Mouse (Mus musculus) liver (tissue): ENCODE results near the gene Usp12.

Experiments
- DNase-seq: peaks from one replicate; pipeline ENCODE4 v3.0.0-alpha.2; 2020; ENCODE audit warnings: mixed read lengths

Usp12 gene

DNA sequence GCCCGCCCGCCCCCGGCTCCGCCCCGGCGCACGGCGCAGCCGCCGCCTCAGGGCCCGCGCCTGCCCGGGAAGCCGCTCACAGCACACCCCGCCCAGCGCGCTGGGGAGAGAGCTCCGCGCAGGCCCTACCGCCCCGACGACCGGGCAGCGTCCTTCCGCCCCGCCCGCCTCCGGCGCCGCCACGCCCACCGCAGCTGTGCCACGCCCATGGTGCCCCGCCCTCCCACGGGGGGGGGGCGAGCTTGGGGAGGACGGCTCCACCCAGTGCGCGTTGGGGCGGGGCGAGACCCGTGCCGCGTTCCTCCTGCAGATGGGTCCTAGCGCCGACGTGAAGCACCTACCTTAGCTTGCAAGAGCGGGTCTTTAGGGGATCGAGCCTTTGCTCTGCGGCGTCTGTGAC, at the start of gene Usp12:
Gene Usp12, minus strand, starts transcription at position 154 of the 400 bp plus-strand sequence.
- DNase-seq = peak; percentile 98

DNA sequence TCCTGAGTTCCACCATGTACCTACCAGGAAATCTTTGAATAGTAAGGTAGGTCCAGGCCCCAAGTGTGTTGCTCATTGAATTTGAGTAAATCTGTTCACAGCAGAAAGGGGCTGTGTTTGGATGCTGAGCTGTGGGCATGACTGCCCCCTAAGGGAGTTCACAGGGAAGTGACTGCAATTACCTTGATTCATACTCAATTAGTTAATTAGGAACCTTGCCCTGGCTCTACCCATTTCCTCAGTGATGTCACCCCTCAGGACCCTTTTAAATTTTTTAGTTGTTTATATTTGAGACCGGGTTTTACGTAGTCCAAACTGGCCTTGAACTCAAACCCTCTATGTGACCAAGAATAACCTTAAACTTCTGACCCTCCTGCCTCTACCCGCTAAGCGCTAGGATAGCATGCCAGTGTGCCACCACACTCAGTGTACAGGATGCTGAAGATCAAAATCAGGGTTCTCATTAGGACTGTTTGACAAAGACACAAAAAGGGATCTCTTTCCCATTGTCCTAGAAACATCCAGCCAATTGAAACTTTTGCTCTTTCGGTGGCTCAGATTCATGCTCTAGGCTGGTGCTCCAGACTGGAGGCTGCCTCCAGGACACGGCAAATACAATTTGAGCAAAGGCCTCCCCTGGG, 49.6 kb upstream of the Usp12 start:
- DNase-seq = no peak

DNA sequence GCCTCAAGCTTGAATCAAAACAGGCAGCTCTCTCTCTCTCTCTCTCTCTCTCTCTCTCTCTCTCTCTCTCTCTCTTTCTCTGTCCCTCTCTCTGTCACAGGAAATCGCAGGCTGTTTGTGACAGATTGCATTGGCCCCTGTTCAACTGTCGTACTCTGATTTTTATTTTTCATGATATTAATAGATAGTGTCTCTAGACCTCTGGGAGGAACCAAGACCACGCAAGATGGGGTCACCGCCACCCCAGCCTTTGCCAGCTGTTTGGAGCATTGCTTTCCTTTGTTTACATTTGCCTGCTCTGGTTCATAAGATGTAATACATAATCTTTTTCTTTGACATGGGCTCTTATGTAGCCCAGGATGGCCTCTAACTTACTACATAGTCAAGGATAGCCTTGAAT, 47.2 kb upstream of the Usp12 start:
- no peak for DNase-seq

DNA sequence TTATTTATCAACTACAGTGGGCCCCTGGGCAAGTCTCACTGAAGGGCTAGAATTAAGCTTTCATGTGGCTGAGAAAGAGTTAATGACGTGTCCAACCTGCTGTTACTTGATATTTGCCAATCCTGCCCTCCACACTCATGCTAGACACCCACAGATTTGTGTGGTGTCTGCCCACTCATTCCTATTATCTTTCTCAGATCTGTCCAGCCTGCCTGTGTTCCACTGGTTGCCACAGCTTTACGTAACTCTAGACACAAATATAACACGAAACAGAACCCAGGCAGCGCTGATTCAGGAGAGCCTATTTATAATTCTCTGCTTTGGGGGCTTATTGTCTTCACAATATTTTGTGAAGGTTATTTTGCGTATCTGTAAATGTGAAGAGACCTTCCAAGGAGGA, 46.5 kb upstream of the Usp12 start:
- no peak for DNase-seq

DNA sequence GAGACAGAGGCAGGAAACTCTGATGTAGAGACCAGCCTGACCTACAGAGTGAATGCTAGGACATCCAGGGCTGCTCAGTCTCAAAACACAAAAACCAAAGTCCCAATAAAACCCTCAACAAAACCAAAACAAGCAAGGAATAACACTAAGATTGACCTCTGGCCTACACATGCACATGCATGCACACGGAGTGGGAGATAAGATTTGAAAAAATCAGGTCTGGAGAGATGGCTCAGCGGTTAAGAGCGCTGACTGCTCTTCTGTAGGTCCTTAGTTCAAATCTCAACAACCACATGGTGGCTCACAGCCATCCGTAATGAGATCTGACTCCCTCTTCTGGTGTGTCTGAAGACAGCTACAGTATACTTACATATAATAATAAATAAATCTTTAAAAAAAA, 45.6 kb upstream of the Usp12 start:
- DNase-seq = no peak

DNA sequence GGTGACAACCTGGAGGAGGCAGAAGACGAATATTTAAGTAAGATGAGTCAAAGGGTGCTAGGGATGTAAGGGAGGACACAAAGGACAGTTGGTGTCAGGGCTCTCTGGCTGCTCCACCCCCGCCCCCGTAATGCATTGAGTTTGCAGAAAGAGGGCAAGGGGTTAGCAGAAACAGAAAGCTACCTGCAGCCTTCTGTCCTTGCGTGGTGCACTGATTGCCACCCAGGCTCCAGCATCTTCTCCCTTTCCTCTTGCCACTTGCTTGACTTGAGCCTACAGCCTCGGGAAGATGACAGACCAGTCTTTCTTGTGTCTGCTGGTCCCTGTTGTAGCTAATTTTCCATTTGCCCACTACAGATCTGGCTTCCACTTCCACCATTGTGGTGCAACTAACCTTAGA, 45.0 kb upstream of the Usp12 start:
- DNase-seq = no peak

DNA sequence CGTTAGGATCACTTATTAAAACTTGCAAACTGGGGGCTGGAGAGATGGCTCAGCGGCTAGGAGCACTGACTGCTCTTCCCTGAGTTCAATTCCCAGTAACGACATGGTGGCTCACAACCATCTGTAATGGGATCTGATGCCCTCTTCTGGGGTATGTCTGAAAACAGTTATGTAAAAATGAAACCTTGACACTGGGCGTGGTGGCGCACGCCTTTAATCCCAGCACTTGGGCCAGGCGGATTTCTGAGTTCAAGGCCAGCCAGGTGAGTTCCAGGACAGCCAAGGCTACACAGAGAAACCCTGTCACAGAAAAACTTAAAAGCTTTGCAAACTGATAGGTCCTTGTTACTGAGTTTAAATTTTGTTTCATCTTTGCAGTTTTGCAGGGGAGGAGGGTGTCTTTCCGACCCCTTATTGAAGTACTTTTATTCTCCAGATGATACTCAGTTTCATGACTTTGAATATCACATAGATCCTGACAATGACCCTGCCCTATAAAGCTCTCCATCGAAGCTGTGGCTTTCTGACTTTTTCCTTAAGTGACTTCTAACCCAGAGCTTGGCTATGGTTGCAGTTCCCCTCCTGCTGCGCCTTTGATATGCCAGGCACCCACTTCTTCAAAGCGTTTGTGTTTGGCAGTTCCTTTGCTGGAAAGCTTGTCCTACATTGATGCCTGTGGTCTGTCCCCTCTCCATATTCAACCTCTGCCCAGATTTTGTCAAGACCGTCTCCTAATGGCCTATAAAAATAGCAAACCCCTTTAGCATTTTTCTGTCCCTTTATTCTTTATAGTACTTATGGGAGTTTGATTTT, 44.2 kb upstream of the Usp12 start:
- no peak for DNase-seq

DNA sequence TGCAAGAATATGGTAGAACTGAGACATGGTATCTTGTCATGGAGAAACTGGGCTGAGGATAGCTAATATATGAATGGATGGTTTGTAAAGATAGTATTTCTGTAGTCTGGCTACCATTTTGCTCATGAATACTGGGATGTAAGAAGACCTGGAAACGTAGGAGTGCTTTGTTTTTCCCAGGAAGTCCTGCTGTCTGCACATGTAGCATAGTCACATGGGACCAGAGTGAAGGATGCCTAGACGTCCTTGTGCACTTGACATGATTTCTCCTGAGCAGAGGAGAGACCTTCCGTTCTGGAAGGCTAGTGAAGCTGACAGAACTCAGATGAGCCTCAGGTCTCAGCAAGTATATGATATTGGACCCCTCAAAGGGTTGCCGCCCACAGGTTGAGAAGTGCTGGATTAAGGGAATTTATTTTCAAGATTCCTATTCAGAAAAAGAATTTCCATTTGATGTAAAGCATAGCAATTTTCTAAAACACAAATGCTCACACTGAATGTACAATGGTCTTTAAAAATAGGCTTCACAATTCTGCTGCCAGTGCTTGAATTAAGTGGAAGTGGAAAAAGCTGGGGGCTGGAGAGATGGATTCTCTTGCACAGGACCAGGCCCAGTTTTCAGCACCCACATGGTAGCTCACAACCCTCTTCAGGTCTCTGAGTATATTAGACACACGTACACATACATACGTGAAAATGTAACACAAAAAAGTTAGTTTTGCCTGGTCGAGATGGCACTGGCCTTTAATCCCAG, 43.3 kb upstream of the Usp12 start:
- DNase-seq = no peak

DNA sequence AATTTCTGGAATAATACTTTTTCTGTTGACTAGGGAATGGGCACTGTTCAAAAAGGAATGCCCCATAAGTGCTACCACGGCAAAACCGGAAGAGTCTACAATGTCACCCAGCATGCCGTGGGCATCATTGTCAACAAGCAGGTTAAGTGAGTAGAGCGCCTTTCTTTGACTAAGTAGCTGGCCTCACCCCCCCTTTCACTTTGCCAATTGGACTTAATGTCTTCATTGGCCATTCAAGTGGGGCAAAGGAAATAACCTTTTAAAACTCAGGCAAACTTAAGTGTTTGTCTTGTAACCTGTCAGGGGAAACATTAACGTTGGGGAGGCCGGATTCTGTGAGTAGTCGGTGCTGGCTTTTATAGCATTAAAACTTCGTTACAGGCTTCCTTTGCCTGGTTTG, 40.2 kb upstream of the Usp12 start:
- DNase-seq = no peak

DNA sequence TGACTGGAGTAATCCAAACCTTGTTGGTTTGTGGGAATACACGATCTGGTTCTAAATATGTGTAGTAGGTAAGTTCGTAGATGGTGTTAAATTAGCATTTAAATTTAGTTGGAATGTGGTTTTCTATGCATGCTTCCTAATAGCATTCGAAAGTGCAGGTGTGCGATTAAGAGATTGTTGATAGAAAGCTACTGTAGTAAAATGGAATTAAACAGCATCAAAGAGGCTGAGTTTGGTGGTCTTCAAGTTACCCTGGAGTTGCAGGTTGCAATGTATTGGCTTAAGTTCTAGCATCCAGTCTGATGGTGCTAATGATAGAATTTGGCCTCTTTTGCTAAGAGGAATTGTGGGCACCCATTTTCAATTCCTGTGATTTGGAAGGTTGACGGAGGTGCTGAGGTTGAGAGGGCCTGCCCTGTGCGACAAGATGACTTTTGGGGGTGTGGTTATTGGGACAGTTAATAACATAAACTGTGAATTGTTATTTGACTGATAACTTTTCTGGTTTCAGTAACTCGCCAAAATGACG, 38.9 kb upstream of the Usp12 start:
- DNase-seq = no peak

DNA sequence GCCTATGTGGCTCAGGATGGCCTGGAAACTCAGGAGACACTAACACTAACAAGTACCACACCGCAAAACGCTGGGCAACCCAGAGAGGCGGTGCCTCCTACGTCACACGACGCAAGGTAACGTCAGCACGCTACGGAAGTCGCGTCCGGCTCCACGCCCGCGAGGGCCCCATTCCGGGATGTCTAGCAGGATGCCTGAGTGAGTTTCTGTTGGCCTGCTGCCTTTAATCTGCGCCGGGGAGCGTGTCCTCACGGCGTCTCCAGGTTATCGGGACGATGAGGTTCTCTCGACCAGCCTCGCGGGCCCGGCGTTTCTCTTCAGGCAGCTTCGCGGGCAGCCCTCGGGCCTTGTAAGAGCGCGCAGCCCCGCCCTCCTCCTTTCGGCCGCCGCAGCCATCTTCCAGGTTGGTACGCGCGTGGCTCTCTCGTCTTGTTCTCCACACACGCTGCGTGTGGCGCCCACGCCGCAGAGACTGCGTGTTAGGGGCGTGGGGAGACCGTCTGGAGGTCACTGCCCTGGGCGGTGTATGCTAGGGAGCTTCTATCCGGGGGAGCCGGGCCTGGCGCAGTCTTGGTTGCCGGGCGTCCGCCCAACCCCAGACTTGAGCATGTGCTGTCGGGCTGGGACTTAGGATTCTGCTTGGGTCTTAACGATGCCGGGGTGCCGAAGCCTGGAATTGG, 38.1 kb upstream of the Usp12 start, which contains the start of gene Rpl21:
Gene Rpl21, plus strand, starts transcription at position 122 of the 680 bp plus-strand sequence.
- DNase-seq = peak; percentile 94

DNA sequence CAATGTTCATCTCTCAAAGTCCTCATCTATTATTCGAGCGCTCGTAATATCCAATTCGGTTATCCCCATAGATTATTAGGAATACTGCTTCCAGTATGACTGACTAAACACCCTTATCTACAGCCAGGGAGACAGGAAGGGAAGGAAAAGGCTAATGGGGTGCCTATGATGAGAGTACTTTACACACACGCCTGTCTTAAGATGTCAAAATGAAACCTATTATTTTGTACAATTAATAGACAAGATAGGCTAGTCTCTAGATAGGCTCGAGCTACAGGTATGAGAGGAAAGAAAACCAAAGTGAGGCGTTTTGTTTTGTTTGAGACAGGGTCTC, 37.6 kb upstream of the Usp12 start:
- DNase-seq = no peak

DNA sequence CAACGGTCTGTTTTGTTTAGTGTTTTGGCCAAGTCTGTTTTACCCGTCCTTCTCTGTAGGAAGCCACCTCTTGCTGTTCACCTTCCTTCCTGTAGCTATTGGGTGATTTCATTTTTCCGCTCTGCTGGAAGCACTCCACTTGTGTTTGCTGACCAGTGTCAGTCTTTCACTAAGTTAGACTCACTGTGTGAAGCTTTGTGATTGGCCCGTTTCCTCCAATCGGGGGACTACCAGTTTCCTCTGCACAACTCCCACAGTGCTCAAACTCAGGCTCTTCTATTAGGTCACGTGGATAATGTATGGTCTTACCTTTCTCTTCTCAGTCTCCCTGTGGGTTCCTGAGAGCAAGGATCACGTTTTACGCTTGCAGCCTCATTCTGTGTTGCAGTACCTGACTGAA, 34.7 kb upstream of the Usp12 start:
- DNase-seq = peak; percentile 47

DNA sequence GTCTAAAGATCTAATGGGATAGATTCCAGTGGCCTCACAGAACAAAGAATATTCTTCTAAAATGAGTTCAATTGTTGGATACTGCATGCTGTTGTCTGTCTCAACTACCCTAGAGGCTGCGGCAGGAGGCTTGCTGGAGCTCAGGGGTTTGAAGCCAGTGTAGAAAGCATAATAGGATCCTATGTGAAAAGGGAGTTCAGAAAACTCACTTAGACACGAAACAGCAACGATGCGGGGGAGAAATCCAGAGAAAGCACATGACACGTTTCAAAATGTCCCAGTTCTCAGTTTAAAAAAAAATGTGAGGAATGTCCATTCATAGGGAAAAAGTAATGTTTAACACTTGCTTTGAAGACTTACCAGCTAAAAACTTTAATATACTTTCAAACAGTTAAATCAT, 28.2 kb upstream of the Usp12 start:
- no peak for DNase-seq

DNA sequence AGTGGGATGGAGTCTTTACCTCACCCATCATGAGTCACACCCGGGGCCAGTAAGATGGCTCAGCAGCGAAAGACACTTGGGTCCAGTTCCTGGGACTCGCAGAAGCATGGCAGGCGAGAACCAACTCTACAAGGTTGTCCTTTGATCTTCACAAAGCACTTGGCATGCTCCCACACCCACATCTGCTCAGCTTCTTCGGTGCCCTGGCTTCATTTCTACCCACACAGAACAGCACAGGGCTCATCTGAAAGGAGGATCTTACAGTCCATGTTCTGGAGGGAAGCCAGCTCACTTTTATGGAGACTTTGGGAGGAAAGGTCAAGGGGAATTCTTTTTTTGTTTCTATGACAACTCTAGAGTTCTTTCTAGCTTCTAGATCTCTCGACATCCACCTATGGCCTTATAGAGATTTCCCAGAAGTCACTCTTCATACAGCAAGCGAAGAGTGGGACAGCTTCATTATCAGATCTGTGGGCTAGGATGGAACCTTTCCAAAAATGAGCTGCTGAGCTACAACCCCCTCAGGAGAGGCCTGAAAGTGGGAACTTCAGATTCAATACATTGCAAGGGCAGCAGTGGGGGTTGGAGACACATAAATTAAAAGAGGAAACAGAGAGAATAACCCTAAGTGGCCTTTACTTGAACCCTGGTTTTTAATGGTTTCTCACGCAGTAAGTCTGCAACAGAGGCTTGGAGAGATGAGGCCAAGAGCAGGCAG, 24.3 kb upstream of the Usp12 start:
- no peak for DNase-seq

DNA sequence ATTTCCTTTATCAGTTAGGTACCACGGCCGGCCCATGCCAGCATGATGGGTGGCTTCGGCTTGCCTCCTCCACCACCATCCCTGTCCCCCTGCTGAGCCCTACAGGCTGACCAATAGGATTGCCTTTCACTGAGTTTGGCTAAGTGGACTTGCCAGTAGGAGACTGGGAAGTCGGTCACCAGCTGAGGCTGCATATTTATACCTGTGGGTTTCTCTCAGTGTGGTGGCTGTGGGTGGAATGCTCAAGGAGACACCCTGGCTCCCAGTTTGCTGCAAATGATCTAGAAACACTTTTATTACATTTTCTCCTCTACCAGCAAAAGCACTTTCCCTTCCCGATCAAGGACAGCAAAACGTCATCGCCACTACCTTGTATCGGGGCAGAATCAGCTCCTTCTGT, 22.8 kb upstream of the Usp12 start:
- no peak for DNase-seq

DNA sequence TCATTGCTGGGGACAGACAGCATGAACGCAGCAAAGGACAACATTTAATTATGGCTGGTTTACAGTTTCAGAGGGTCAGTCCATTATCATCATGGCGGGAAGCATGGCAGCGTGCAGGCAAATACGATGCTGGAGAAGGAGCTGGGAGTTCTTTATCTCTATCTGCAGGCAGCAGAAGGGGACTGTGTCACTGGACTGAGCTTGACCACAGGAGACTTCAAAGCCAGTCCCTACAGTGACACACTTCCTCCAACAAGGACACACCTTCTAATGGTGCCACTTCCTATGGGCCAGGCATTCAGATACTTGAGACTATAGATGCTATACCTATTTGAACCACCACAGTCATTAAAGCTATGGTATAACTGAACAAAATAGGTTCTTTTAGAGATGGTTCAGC, 20.6 kb upstream of the Usp12 start:
- DNase-seq = no peak

DNA sequence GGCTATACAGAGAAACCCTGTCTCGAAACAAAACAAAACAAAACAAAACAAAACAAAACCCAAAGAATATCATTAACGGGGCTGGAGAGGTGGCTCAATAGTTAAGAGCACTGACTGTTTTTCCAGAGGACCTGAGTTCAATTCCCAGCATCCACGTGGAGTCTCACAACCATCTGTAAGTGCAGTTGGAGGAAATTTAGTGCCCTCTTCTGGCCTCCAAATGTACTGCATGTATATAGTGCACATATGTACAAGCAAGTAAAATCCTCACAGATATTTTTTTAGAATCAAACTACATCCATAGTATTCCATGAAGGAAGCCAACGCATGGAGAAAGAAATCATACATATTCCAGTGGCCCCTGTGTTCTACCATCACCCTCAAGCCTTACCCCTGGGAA, 18.6 kb upstream of the Usp12 start:
- no peak for DNase-seq

DNA sequence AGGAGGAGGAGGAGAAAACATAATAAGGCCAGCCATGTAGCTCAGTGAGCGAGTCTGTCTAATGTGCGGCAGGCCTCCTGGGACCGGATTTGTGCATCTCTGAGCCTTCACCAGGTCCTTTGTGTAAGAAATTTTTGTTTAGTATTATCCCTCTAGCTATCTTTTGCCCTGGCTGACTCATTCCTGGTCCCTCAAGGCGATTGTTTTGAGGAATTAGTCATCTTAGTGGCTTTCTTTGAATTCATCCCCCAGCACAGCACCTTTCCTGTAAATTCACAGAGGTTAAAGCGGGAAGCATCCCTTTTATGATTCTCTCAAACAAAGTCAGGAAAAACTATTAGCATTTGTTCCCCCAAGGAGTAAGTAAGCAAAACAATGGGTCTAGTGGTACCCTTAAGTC, 18.1 kb upstream of the Usp12 start:
- no peak for DNase-seq

DNA sequence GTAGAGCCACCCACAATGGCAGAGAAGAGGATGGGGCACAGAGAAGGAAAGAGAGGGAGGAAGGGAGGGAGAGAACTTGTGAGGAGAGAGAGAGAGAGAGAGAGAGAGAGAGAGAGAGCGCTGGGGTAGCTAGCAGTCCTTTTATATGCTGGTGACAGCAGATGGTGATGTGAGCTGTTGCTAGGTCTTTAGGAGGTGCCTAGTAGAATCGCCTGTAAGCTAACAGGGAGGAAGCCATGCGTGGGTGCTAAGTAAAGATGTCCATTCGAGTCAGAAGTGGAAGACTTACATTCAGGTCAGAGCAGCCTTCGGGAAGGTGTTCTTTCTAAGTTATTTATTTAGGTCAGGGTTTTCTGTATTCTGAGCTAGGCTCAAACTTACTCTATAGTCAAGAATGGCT, 15.1 kb upstream of the Usp12 start:
- DNase-seq = no peak

DNA sequence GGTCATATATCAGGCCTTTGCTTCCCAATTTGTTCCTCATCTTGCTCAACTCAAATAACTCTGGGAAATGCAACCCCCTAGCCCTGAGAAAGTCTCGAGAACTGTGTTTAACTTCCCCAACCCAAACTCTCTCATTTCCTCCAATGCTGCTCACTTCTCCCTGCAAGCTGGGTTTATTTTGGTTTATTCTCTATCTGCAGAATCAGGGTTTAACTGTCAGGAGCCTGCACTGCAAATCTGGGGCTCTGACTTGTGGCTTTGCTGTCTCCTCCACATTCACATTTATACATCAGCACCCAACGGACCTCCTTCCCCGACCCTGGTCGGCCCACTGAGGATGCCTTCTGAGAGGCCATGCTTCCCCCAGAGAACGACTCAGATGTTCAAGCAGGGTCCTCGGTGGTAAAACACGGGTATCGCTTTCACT, 11.2 kb upstream of the Usp12 start:
- no peak for DNase-seq

DNA sequence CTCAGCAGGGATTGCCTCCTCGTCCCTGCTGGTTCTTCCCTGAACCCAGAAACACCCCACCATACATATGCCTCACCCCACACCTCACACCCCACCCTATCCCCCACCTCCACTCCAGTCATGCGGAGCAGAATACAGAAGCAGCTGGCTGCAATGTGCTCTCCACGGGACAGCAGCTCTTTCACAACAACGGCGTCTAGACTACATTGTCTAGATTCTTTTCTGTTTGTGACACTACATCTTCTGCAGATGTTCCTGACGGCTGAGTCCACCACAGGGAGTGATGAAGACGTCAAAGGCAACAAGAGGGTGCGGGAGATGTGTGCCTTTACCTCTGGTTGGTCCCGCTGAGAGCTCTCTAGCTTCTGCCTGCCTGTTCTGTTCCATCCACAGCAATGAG, 3.2 kb upstream of the Usp12 start:
- DNase-seq = no peak
